Mouse (Mus musculus): ENCODE measurements at regions not wholly inside any gene's neighbourhood (a gene's known extent, or its start where the extent isn't known, plus 50 kb on each side); places are given as distances from the start of the nearest gene placed in this dataset.

- DNase-seq (ENCODE audit: extremely low read depth, low read depth) = no peak
Measured at GRCm38 (mm10) chr11:56290651-56291578, 250.1 kb upstream of the Nmur2 start.

GRCm38 (mm10) chr11:56285575-56286260 is 244.9 kb upstream of the Nmur2 start:
- no peak for DNase-seq (ENCODE audit: extremely low read depth, low read depth)

- DNase-seq (ENCODE audit: extremely low read depth, low read depth) = no peak
Measured at GRCm38 (mm10) chr11:56281201-56281600, 240.4 kb upstream of the Nmur2 start.

- no peak for DNase-seq (ENCODE audit: extremely low read depth, low read depth)
Measured at GRCm38 (mm10) chr11:56280216-56280615, 239.4 kb upstream of the Nmur2 start.

GRCm38 (mm10) chr11:56269915-56270493 is 229.2 kb upstream of the Nmur2 start:
- DNase-seq (ENCODE audit: extremely low read depth, low read depth) = no peak

- no peak for DNase-seq (ENCODE audit: extremely low read depth, low read depth)
Measured at GRCm38 (mm10) chr11:56262726-56263125, 221.9 kb upstream of the Nmur2 start.

GRCm38 (mm10) chr11:56256356-56256755 is 215.5 kb upstream of the Nmur2 start:
- no peak for DNase-seq (ENCODE audit: extremely low read depth, low read depth)

GRCm38 (mm10) chr11:56254437-56254836 is 213.6 kb upstream of the Nmur2 start:
- no peak for DNase-seq (ENCODE audit: extremely low read depth, low read depth)

GRCm38 (mm10) chr11:56247333-56247823 is 206.6 kb upstream of the Nmur2 start:
- no peak for DNase-seq (ENCODE audit: extremely low read depth, low read depth)

GRCm38 (mm10) chr11:56246549-56247332 is 205.9 kb upstream of the Nmur2 start:
- no peak for DNase-seq (ENCODE audit: extremely low read depth, low read depth)

GRCm38 (mm10) chr11:56244951-56245350 is 204.1 kb upstream of the Nmur2 start:
- no peak for DNase-seq (ENCODE audit: extremely low read depth, low read depth)

- DNase-seq (ENCODE audit: extremely low read depth, low read depth) = no peak
Measured at GRCm38 (mm10) chr11:56243447-56243846, 202.6 kb upstream of the Nmur2 start.

- DNase-seq (ENCODE audit: extremely low read depth, low read depth) = no peak
Measured at GRCm38 (mm10) chr11:56238745-56239144, 197.9 kb upstream of the Nmur2 start.

- DNase-seq (ENCODE audit: extremely low read depth, low read depth) = no peak
Measured at GRCm38 (mm10) chr11:56224999-56225398, 184.2 kb upstream of the Nmur2 start.

GRCm38 (mm10) chr11:56215706-56216105 is 174.9 kb upstream of the Nmur2 start:
- DNase-seq (ENCODE audit: extremely low read depth, low read depth) = no peak

- no peak for DNase-seq (ENCODE audit: extremely low read depth, low read depth)
Measured at GRCm38 (mm10) chr11:56201844-56202243, 161.0 kb upstream of the Nmur2 start.

- no peak for DNase-seq (ENCODE audit: extremely low read depth, low read depth)
Measured at GRCm38 (mm10) chr11:56195316-56195715, 154.5 kb upstream of the Nmur2 start.

GRCm38 (mm10) chr11:56193426-56193825 is 152.6 kb upstream of the Nmur2 start:
- no peak for DNase-seq (ENCODE audit: extremely low read depth, low read depth)

GRCm38 (mm10) chr11:56173895-56174294 is 133.1 kb upstream of the Nmur2 start:
- DNase-seq (ENCODE audit: extremely low read depth, low read depth) = no peak

- DNase-seq (ENCODE audit: extremely low read depth, low read depth) = no peak
Measured at GRCm38 (mm10) chr11:56173246-56173645, 132.4 kb upstream of the Nmur2 start.

GRCm38 (mm10) chr11:56169576-56169975 is 128.8 kb upstream of the Nmur2 start:
- DNase-seq (ENCODE audit: extremely low read depth, low read depth) = no peak
